Mouse (Mus musculus) hindlimb bud, embryonic 11.5 days (tissue): ENCODE results near the gene Ifi27l2b.
A peak's percentile ranks its signal among the peaks of the same experiment; 100 is the strongest.
"Not testable (repeated sequence)": the region's sequence is repeated elsewhere in the genome, so short reads cannot be mapped to it uniquely, and the experiment has no call there.

Experiments used
- DNase-seq: peaks from one replicate; pipeline ENCODE4 v3.0.0-alpha.2; 2012; ENCODE audit warnings: low read depth, low spot score; ENCODE audit errors: extremely low spot score

Ifi27l2b gene

DNA sequence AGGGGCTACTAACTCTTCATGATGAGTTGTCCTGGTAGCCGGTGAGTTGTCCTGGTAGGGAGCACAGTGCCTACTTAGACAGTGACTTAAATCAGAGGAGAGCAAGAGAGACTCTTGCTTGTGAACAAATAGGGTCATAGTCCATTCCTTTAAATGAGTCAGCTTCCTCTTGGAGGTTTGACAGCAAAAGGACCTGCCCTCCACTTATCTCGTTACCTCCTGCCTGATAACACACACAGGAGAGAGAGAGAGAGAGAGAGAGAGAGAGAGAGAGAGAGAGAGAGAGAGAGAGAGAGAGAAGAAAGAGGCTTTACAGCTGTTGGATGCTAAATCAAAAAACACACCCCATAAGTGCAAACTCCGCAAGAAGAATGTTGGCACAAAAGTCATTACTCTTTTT lies at the start of gene Ifi27l2b:
Ifi27l2b (minus strand) TSS at position 84 of the 400 bp plus-strand sequence.
- DNase-seq = no peak

DNA sequence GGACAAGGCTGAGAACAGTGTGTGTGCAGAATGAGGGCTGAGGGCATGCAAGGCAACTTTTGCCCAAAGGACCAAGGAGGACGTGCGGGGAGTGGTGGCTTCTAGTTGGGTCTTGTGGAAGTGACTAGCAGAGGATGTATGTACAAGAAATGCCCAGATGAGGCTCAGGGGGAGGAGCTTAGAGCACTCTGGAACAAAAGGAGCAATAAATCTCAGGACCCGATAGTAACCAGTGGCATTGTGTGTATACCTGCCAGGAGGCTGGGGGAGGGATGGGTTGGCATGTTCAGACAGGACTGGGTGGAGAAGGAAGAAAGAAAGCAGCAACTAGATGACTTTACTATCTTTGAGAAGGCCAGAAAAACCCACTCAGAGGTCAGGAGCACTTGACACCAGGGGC lies 47.4 kb upstream of the Ifi27l2b start:
- DNase-seq = no peak

DNA sequence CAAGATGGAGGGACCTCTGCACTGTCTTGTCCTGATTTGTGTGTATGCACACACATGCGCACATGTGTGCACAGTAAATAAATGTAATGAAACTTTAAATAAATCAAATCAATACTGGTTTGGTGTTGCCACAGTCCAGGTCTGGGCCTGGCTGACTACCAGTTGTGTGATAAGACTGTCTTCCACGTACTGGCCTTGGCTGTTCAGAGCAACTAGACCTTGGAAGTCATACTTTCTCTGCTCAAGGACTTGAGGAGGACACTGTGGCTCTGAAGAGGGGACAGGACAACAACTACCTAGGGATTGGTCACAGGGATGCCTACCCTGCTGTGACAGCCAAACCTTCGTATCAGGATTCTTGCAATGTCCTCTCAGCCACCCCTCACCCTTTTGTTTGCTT lies 46.3 kb upstream of the Ifi27l2b start:
- DNase-seq = no peak

DNA sequence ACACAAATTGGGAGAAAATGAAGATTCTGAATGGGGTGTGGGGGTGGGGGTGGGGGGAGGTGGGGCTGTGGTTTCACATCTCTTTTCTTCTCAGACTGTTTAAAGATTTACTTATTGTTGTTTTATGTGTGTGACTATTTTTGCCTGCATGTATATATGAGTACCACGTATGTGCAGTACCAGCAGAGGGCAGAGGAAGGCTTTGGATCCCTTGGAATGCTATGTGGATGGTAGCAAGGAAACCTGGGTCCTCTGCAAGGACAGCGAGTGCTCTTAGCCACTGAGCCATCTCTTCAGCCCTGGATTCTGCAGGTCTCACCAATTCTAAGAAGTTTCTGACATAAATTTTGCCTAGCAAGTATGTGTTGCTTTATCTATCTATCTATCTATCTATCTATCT lies 42.2 kb upstream of the Ifi27l2b start:
- DNase-seq = no peak

DNA sequence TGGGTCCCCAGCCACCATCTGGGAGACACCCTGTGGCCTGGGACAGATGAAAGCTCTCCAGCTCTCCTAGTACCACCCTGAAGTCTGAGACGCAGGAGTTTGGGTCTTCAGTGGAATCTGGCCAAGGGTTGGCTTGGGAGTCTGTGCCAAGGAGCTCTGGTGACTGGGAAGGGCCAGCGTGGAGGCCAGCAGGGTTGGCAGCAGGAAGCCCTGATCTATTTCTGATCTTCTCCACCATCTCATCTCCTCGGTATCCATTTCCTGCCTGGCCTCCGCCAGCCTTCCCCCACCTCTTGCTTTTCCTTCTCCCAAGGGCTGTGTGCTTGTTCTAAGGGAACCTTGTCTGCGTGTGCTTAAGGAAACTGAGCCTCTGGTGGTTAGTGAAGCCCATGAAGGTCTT lies 41.7 kb upstream of the Ifi27l2b start:
- no peak for DNase-seq

DNA sequence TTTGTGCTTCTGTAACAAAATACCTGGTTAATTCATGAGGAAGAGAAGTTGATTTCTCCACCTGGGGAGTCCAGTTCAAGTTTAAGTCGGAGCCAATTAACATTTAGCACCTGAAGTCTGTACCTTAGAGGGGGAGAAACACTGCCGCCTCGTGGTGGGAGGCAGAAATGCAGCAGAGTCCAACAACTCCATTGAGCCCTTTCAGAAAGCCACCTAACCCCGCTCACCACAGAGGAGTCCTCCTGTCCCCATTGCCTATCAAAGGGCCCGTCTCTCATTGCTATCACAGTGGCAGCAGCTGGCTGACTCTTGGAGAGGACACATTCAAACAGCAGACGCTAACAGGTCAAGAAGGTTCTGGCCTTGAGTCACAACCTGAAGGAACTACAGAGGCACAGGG lies 37.5 kb upstream of the Ifi27l2b start:
- DNase-seq = no peak

DNA sequence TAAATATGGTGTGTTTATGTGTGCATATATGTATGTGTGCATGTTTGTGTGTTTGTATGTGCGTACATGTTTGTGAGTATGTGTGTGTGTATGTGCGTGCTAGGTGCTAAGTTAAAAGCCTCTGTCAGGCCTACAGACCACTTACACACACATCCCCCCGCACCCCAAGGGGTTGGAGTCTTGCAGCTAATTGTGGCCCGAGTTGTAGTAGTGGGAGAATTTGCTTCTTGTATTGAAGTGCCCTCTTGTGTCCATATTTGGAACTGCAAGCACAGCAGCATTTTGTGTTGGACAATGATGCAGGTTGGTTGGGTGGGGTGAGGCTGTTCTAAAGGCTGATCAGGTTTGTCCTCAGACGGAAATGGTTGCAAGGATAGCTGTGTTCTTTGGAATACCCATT lies 35.7 kb upstream of the Ifi27l2b start:
- peak; percentile 50 for DNase-seq

DNA sequence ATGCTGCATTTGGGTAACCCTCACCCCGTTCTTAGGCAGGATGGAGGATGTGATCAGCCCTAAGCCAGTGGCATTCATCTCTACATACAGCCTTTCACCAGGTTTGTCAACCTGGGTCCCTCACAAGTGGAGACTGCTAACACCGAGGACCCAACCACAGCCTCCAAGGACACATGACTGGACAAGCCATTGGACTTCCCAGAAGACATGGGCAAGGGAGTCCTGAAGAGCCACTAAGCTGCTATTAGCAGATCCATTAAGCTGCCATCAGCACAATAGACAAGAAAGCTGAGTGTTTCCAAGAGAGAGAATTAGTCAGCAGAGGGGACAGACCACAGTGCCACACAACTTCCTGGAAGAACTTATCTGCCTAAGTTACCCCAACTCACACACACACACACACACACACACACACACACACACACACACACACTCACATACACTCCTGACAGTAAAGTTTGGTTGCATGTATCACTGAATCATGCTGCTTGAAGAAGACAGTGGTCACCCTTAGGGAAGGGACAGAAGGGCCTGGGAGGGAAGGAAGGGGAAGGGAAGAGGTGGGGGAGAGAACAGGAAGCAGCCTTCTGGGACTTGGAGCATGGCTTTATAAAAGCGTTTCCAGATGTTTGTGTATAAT lies 34.2 kb upstream of the Ifi27l2b start:
- DNase-seq = no peak

DNA sequence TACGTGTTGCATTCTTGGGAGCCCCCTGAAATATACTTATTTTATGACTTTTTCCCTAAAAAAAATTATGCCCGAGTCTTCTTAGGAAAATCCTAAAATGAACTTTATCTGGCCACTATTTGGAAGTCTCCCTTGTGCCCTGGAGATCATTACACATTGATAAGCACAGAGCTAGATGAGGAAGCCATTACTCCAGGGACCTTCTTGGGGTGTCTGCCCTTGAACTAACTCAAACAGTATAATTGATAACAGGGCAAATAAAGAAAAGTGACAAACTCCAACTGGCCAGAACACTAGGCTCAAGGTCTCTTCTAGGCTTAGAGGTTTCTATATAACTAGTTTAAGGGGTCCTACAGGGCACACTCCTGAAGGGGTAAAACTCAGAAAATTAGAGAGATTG lies 30.7 kb upstream of the Ifi27l2b start:
- DNase-seq = no peak

DNA sequence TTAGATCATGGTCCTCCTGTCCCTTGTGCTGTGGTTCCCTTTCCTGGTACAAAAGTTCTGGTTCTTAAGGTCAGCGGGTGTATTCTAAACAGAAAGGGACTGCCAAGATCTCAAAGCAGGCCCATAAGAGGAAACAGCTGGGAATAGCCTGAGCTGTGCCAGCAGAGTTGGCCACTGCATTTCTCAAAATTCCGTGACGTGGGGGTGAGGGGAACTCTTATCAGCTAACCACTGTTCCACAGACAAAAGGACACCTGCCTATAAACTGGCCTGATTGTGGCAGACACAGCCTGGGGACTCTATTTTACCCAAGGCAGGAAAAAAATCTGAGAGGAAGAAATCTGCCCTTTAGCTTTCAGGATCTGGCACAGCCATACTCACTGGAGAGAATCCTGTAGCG lies 30.3 kb upstream of the Ifi27l2b start:
- DNase-seq = no peak

DNA sequence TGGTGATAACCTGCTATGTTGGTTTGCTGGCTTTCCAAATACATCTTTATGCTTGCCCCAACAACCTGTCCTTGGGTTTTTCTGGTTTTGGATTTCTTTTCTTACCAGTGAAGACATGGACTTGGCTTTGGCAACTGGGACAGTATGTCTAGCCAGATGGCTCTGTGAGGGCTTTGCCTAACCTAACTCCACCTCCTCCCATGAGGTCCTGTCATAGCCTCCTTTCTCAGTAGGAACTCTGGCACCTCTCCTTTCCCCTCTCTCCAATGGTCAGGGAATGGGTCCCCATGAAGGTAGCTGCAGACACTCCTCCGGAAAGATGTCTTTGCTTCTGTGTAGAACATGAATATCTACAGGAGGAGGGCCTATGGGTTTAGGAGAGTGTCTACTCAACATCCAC lies 29.7 kb upstream of the Ifi27l2b start:
- DNase-seq = no peak

DNA sequence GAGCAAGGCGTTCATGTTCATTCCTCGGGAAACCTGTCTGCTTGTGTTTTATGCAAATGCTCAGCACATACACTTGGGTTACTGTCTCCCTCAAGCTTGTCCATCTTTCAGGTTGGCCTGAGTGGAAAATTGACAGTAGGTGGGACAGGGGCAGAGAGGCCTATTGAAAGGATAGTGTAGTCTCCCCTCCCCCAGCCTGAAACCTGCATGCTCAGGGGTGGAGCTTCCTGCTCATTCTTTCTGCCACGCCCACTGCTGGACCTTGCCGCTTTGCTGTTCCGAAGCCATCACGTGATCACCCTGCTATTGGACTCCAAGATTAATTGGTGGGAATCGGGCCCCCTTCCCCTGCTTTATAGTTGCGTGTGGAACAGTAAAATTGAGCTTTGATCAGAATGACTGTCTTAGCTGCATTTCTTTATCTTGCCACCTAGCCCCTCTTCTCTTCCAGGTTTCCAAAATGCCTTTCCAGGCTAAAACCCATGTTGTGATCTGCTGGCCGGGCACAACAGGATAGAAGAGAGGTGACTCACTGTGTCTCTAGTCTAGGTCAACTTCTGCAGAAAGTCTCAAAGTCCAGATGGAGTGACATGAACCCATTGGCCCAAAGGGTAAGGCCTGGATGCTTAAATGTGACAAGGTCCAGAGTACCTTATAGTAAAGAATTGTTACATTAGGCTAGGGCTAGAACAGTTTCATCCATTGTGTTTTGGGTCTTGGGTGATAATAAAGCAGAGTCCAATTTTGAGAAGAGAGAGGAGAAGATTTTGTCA lies 27.4 kb upstream of the Ifi27l2b start:
- DNase-seq = not testable (repeated sequence)

DNA sequence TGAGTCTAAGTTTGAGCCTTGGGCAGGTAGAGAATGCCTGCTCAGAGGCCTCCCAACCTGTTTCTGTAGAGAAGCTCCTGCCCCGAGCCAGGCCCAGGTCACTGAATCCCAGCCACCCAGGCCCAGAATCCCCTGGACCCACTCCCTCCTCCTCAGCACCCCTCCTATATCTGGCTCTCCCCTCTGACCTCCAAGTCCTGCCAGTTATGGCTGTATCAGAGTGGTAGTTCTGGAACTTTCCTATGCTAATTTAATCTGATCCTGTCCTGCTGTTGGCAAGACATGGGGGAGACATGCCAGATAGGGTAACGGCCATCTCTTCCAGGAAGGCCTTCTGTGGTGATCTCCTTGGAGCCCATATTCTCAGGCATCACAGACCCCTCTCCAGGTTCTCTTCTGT lies 25.8 kb upstream of the Ifi27l2b start:
- DNase-seq = no peak

DNA sequence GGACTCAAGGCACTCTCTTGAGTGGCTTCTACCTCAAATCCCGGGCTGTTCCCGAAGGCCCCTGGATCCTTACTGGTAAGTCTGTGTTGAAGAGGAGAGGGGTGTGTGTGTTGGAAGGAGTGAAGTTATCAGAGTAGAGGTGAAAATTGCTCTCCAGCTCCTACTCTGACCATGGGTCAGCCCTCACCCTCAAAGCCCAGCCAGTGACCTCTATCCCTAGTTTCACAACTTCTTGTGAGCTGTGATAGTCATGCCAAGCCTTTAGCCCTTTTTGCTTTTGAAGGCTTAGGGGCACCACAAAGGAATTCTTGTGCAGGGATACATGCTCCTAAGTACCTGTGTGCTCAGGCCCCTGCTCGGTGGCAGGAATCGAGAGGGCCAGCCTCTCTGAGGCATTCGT lies 24.6 kb upstream of the Ifi27l2b start:
- no peak for DNase-seq

DNA sequence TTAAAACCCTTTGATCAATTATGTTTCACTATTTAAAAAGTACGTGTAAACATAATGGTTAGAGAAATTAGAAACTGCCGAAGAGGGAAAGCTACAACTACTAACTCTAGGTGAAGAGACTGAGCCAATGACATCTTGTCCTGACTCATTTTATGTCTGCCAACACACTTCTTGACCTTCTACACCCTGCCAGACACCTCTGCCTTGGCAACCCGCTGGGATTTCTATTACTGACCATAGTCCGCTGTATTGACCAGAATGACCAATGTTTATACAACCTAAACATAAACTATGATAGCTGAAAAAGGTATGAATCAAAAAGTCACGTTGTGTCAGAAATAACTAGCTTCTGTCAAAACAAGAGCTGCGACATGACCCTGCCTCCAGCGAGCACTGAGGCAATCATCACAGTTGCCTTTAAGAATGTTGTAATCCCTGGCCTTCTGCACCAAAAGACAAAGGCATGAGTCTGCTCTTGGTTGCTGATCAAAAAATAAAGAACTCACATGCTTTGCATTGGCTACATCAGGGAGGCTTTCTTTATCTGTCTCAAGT lies 20.5 kb upstream of the Ifi27l2b start:
- DNase-seq = no peak

DNA sequence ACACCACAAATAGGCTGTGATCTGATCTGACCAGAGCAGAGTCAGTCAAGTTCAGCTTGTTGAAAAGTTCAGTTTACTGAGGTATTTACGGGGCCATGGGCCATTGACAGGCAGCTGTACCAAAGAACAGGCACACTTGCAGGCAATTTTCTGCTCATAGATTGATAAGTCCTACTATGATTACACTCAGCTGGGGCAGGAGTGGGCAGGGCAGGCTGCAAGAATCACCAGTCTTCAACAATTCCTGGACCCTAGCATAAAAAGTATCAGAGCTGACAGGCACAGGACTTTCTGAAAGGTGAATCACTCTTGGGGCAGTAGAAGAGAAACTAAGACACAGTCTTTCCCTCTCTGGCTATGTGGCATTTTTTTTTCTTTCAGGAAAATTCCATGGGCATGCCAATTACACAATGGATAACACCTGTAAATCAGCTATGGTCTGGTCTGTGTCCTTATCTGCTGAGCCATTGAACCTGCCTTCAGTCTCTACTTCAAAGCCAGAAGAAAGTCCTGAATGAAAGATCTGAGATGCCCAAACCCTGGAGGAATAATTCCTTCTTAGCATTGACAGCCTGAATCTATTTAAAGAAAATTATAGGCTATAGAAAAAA lies 19.9 kb upstream of the Ifi27l2b start:
- no peak for DNase-seq

DNA sequence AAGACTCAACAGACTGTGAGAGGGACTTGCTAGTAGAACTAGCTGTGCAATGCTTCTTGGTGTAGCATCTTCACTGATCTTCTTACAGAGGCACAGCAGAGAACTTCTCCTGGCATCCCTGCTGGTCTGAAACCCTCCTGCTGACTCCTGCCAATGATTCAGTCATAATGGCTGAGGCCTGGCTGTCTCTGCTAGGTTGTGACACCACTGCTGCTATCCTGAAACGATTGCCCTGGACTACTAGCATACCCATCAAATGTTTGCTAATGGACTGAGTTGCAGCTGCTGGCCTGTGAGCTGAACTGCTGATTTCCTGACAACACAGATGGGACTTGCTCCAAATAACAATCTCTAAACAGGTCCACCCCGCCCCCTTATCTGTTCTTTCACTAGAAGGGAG lies 17.5 kb upstream of the Ifi27l2b start:
- DNase-seq = no peak

DNA sequence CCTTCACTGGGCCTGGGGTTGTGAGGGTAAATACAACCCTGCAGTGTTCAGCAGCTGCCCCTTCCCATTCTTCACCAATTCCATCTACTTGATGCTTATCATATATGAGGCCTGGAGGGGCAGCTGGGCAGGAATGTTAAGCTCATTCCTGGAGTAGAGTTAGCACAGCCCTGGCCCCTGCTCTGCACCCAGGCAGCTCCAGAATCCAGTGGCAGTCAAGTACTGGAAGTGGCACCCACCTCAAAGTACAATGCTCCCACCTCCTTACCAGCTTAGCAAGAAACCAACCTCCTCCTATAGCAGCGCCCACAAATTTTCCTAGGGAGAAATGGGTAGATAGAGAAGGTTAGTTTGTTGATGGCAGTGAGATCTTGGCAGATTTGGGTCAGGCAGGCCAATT lies 296 bp downstream of the Ifi27l2b start:
- not testable (repeated sequence) for DNase-seq

DNA sequence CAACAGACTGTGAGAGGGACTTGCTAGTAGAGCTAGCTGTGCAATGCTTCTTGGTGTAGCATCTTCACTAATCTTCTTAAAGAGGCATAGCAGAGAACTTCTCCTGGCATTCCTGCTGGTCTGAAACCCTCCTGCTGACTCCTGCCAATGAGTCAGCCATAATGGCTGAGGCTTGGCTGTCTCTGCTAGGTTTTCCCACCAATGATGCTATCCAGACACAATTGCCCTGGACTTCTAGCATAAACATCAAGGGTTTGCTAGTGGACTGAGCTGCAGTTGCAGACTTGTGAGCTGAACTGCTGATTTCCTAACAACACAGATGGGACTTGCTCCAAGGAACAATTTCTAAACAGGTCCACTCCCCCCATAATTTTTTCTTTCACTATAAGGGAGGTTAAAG lies 3.7 kb downstream of the Ifi27l2b start:
- no peak for DNase-seq

DNA sequence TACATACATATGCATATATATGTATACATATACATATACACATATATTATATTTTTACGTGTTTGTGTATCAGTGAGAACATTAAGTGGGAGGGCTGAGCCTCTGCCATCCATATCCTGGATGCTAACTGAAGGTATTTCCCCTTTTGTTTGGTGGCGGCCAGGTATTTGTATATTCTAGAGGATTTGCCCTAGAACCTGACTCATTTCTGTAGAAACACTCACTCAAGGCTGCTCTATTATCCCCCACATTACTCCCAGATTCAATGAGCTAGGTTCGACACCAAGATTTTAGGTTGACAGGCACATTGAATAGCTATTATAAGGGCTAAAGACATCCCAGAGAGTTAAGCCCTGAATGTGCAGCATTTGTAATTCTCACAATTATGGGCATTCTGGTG lies 12.0 kb downstream of the Ifi27l2b start:
- DNase-seq = no peak

DNA sequence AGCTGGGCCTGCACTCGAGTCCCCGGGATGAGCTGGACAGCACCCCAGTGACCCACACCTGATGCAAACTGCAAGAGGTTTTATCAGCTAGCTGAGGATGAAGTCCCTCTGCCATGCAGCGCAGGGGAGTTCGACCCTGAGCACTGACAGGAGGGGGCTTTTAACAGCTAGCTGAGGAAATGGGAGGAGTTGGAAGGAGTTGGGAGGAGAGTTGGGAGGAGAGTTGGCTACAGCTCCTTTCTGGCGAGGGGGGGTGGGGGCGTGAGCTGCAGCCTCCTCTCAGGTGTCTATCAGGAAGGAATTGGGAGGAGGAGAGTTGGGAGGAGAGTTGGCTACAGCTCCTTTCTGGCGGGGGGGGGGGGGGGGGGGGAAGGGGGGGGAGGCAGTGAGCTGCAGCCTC lies 12.8 kb downstream of the Ifi27l2b start:
- not testable (repeated sequence) for DNase-seq

DNA sequence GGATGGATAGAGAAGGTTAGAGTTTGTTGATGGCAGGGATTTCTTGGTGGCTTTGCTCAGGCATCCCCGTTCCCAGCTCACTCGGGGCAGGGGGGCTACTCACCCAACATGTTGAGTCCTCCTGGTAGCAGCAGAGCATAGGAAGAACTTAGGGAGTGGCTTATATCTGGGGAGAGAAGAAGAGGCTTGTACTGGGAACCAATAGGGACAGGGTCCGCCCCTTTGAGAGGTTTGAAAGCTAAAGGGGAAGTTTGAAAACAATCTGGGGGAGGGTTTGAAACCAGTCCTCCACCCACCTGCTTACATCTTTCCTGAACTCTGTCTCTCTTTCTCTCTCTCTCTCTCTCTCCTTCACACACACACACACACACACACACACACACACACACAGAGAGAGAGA lies 13.5 kb downstream of the Ifi27l2b start, which contains the start of gene Ifi27l2a:
Ifi27l2a (minus strand) TSS at position 157 of the 400 bp plus-strand sequence.
- no peak for DNase-seq
